Mouse (Mus musculus) liver, embryonic 14.5 days (tissue): Measurements from ENCODE around the gene 4930518I15Rik. TPM values are rescaled to one million over a fixed set of nuclear protein-coding genes. Genes with fewer than 3 reads are reported as not detected.

ENCODE experiments used
- ATAC-seq: fragments of 200-750 bp; cut with Nextera tagmentation; 2 replicates; pipeline ENCODE4 v1.8.0; 2017; ENCODE audit warnings: moderate number of reproducible peaks, mild to moderate bottlenecking, moderate library complexity; ENCODE audit not compliant: insufficient read depth
- DNase-seq, 3 experiments: peaks; one replicate each; pipeline ENCODE4 v3.0.0-alpha.2; 2012 to 2013; ENCODE audit warnings: low read depth in 3 of 3, low spot score in 3 of 3
- H3K27ac ChIP-seq: fragments of 300-500 bp; sonication (generic); 2 replicates; pipeline ENCODE4 v1.5.1; 2014; ENCODE audit warnings: moderate library complexity, mild to moderate bottlenecking, control low read depth, inconsistent platforms
- H3K27me3 ChIP-seq: fragments of 300-500 bp; sonication (generic); 2 replicates; pipeline ENCODE4 v1.6.1; 2014; ENCODE audit warnings: mild to moderate bottlenecking, low read length, moderate library complexity; ENCODE audit not compliant: control insufficient read depth, insufficient read depth
- H3K36me3 ChIP-seq: fragments of 300-500 bp; sonication (generic); replicated peaks from 2 replicates; pipeline ENCODE4 v1.6.1; 2014; ENCODE audit warnings: low read depth; ENCODE audit not compliant: control insufficient read depth, insufficient read depth
- H3K4me1 ChIP-seq, 2 experiments: fragments of 200-500 bp in 1 of 2; fragments of 300-500 bp in 1 of 2; sonication (generic) in 1 of 2; replicated peaks; 2 replicates each; pipeline ENCODE4 v1.6.1; 2012 to 2014; ENCODE audit warnings: antibody characterized with exemption in 1 of 2, inconsistent platforms in 1 of 2, low read length in 1 of 2; ENCODE audit not compliant: control insufficient read depth in 2 of 2, insufficient read depth in 2 of 2
- H3K4me2 ChIP-seq: fragments of 300-500 bp; sonication (generic); 2 replicates; pipeline ENCODE4 v1.6.1; 2014; ENCODE audit warnings: low read depth, mild to moderate bottlenecking, control low read depth, moderate library complexity
- H3K4me3 ChIP-seq, 2 experiments: fragments of 200-500 bp in 1 of 2; fragments of 300-500 bp in 1 of 2; sonication (generic) in 1 of 2; 2 replicates each; pipeline ENCODE4 v1.5.1; 2012 to 2014; ENCODE audit warnings: low read depth in 2 of 2, low read length in 2 of 2, mild to moderate bottlenecking in 2 of 2, control low read depth in 1 of 2, inconsistent platforms in 1 of 2, moderate library complexity in 1 of 2; ENCODE audit not compliant: insufficient read depth in 1 of 2
- H3K9ac ChIP-seq: fragments of 300-500 bp; sonication (generic); replicated peaks from 2 replicates; pipeline ENCODE4 v1.6.1; 2014; ENCODE audit warnings: mild to moderate bottlenecking, control low read depth, moderate library complexity
- H3K9me3 ChIP-seq: fragments of 300-500 bp; sonication (generic); 2 replicates; pipeline ENCODE4 v1.6.1; 2016; ENCODE audit warnings: low read length, mixed read lengths; ENCODE audit not compliant: control insufficient read depth
- CTCF ChIP-seq: IDR thresholded peaks from 2 replicates; pipeline ENCODE4 v1.5.1; 2016; ENCODE audit warnings: antibody characterized with exemption, low read depth, control low read depth
- EP300 ChIP-seq: IDR thresholded peaks from 2 replicates; pipeline ENCODE4 v1.6.1; 2016; ENCODE audit warnings: antibody characterized with exemption, low read depth
- WGBS: fragments of 180-500 bp; shearing (Covaris S2); extraction: QIAGEN DNeasy Blood & Tissue Kit; methylation state at CpG from one replicate; pipeline ENCODE4 v1.1.7; 2014; ENCODE audit not compliant: insufficient replicate concordance; 5-methylcytosine and 5-hydroxymethylcytosine counted together
- polyA plus RNA-seq, 2 experiments: library from polyadenylated mRNA; depleted of rRNA in 1 of 2; stranded (reverse) in 1 of 2; unstranded in 1 of 2; fragments of >200 nt; fragmentation: Nextera tagmentation in 1 of 2; extraction: Ambion mirVana in 1 of 2; gene quantifications; 2 replicates each; pipeline versions ENCODE4 v1.2.1 to v1.2.3; 2012 to 2014

Gene 4930518I15Rik
- polyA plus RNA-seq, 2 experiments = 0.71 TPM

GRCm38 (mm10) chr2:156901883-156902282, 44.1 kb upstream of the 4930518I15Rik start:
- H3K4me2 ChIP-seq = no peak overlapping the region
- ATAC-seq (no peak), DNase-seq (no peak)
- 58% methylated on average over 6 of the region's 6 CpGs for WGBS
- H3K36me3 ChIP-seq = no peaks in the 10 kb centered on the region
- H3K4me3 ChIP-seq = no peak overlapping the region
- H3K27me3 ChIP-seq = no peaks in the 10 kb centered on the region
- no peak overlapping the region for H3K9ac ChIP-seq
- no peaks in the 10 kb centered on the region for H3K9me3 ChIP-seq
- H3K27ac ChIP-seq = no peak overlapping the region
- TF ChIP-seq CTCF (no peak), EP300 (no peak)
- peaks cover 7 to 20% of the 10 kb centered on the region in 2 experiments for H3K4me1 ChIP-seq

- ATAC-seq (no peak), DNase-seq (no peak)
- Histone ChIP-seq H3K4me3 (no peak overlapping the region), H3K27ac (no peak overlapping the region), H3K4me2 (no peak overlapping the region), H3K36me3 (no peaks in the 10 kb centered on the region), H3K9me3 (no peaks in the 10 kb centered on the region), H3K4me1 (peaks cover 7 to 20% of the 10 kb centered on the region in 2 experiments), H3K27me3 (no peaks in the 10 kb centered on the region), H3K9ac (no peak overlapping the region)
- no peak for TF ChIP-seq EP300
- TF ChIP-seq CTCF = no peak
- WGBS = 68% methylated on average over 2 of the region's 2 CpGs
Observed at GRCm38 (mm10) chr2:156901344-156901743, 43.6 kb upstream of the 4930518I15Rik start.

GRCm38 (mm10) chr2:156899184-156899583, 41.4 kb upstream of the 4930518I15Rik start:
- Histone ChIP-seq H3K36me3 (no peaks in the 10 kb centered on the region), H3K27ac (no peak overlapping the region), H3K9ac (no peak overlapping the region), H3K4me1 (peaks cover 15 to 28% of the 10 kb centered on the region in 2 experiments), H3K4me3 (no peak overlapping the region), H3K4me2 (no peak overlapping the region), H3K9me3 (no peaks in the 10 kb centered on the region), H3K27me3 (no peaks in the 10 kb centered on the region)
- 43% methylated on average over 4 of the region's 4 CpGs for WGBS
- ATAC-seq (no peak), DNase-seq (no peak)
- TF ChIP-seq EP300 (no peak), CTCF (no peak)

- H3K36me3 ChIP-seq = no peaks in the 10 kb centered on the region
- no peak overlapping the region; the same call in 1 of the 2 replicates for H3K9ac ChIP-seq
- ATAC-seq (peak; percentile 63), DNase-seq (no peak)
- H3K9me3 ChIP-seq = no peaks in the 10 kb centered on the region
- no peak for TF ChIP-seq CTCF
- no peak for TF ChIP-seq EP300
- H3K4me3 ChIP-seq = no peak overlapping the region
- H3K27me3 ChIP-seq = no peaks in the 10 kb centered on the region
- 9% methylated on average over 4 of the region's 4 CpGs for WGBS
- H3K4me2 ChIP-seq = peak overlapping the region; percentile 34
- no peak overlapping the region for H3K27ac ChIP-seq
- peaks cover 17 to 29% of the 10 kb centered on the region in 2 experiments for H3K4me1 ChIP-seq
Observed at GRCm38 (mm10) chr2:156898374-156898773, 40.6 kb upstream of the 4930518I15Rik start.

GRCm38 (mm10) chr2:156897034-156897433, 39.3 kb upstream of the 4930518I15Rik start:
- Histone ChIP-seq H3K9me3 (no peaks in the 10 kb centered on the region), H3K9ac (no peak overlapping the region), H3K4me2 (no peak overlapping the region), H3K36me3 (no peaks in the 10 kb centered on the region), H3K4me1 (peaks cover 17 to 29% of the 10 kb centered on the region in 2 experiments), H3K27me3 (no peaks in the 10 kb centered on the region), H3K4me3 (no peak overlapping the region), H3K27ac (no peak overlapping the region)
- ATAC-seq = no peak
- WGBS = 60% methylated on average over 9 of the region's 9 CpGs
- TF ChIP-seq EP300 (no peak), CTCF (no peak)
- no peak for DNase-seq
